Mouse (Mus musculus) stomach, postnatal 0 days (tissue): ENCODE data around the gene Cask. TPM values are rescaled to one million over a fixed set of nuclear protein-coding genes. Genes with fewer than 3 reads are reported as not detected.

Experiments used
- ATAC-seq: fragments of 200-750 bp; cut with Nextera tagmentation; 2 replicates; pipeline ENCODE4 v1.8.0; 2017; ENCODE audit not compliant: low FRiP score, low TSS enrichment
- DNase-seq: peaks from one replicate; pipeline ENCODE4 v3.0.0-alpha.2; 2016; ENCODE audit warnings: low spot score
- H3K27ac ChIP-seq: fragments of 300-500 bp; sonication (generic); replicated peaks from 2 replicates; pipeline ENCODE4 v1.5.1; 2014; ENCODE audit warnings: mild to moderate bottlenecking, control low read depth
- H3K27me3 ChIP-seq: fragments of 300-500 bp; sonication (generic); 2 replicates; pipeline ENCODE4 v1.6.1; 2014; ENCODE audit warnings: low read length; ENCODE audit not compliant: control insufficient read depth, insufficient read depth
- H3K36me3 ChIP-seq: fragments of 300-500 bp; sonication (generic); 2 replicates; pipeline ENCODE4 v1.6.1; 2014; ENCODE audit warnings: low read length, mixed read lengths; ENCODE audit not compliant: control insufficient read depth, insufficient read depth
- H3K4me1 ChIP-seq: fragments of 300-500 bp; sonication (generic); replicated peaks from 2 replicates; pipeline ENCODE4 v1.6.1; 2014; ENCODE audit warnings: antibody characterized with exemption; ENCODE audit not compliant: control insufficient read depth, insufficient read depth
- H3K4me2 ChIP-seq: fragments of 300-500 bp; sonication (generic); replicated peaks from 2 replicates; pipeline ENCODE4 v1.6.1; 2014; ENCODE audit warnings: low read depth, mild to moderate bottlenecking, control low read depth, moderate library complexity
- H3K4me3 ChIP-seq: fragments of 300-500 bp; sonication (generic); 2 replicates; pipeline ENCODE4 v1.5.1; 2014; ENCODE audit warnings: low read depth, low read length, control low read depth
- H3K9ac ChIP-seq: fragments of 300-500 bp; sonication (generic); 2 replicates; pipeline ENCODE4 v1.6.1; 2014; ENCODE audit warnings: mild to moderate bottlenecking, low read length, control low read depth, mixed read lengths
- H3K9me3 ChIP-seq: fragments of 300-500 bp; sonication (generic); 2 replicates; pipeline ENCODE4 v1.6.1; 2016; ENCODE audit warnings: low read length; ENCODE audit not compliant: control insufficient read depth
- CTCF ChIP-seq: IDR thresholded peaks from 2 replicates; pipeline ENCODE4 v1.5.1; 2016; ENCODE audit warnings: antibody characterized with exemption, low read depth, mild to moderate bottlenecking, moderate library complexity
- EP300 ChIP-seq: optimal IDR thresholded peaks from 2 replicates; pipeline ENCODE3; 2016; ENCODE audit warnings: antibody characterized with exemption
- WGBS: fragments of 180-500 bp; shearing (Covaris S2); extraction: QIAGEN DNeasy Blood & Tissue Kit; methylation state at CpG from one replicate; pipeline ENCODE4 v1.1.7; 2014; 5-methylcytosine and 5-hydroxymethylcytosine counted together
- microRNA-seq: library from miRNA; unstranded; fragments of <30 nt; microRNA quantifications from one replicate; pipeline ENCODE4, GENCODE M21; 2016
- polyA plus RNA-seq: library from polyadenylated mRNA; unstranded; fragments of >200 nt; fragmentation: Nextera tagmentation; extraction: Ambion mirVana; gene quantifications from 2 replicates; pipeline ENCODE4 v1.2.1, GENCODE M21; 2015

The Cask gene
- polyA plus RNA-seq, 1 experiment from 2014 or later, result 9.3 TPM

DNA sequence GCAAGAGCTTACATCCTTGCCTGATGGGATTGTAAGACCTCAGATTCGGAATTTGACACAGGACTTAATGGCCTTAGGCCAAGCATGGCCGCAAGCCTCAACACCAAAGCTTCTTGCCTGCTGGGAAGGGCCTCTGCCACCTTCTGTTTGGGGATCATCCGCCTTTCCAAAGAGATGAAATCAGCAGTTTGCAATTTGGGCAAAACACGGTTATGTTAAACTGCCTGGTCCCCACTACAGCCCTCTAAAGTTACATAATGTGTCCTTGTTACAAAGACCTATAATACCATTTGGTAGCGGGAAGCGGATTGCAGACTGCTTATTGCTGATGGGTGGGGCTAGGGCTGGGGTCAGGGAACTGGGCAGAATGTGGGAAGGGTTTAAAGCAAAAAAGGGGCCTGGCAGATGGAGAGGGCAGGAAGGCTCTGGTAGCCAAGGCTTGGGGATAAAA is 384.0 kb downstream of the Cask start:
- Histone ChIP-seq H3K9me3 (no peaks in the 10 kb centered on the region), H3K36me3 (no peaks in the 10 kb centered on the region), H3K4me1 (no peaks in the 10 kb centered on the region), H3K9ac (no peak overlapping the region), H3K4me3 (no peak overlapping the region), H3K27me3 (no peaks in the 10 kb centered on the region), H3K27ac (0 out of 2 replicates have a peak overlapping the region, but pooled peaks have one; percentile 4), H3K4me2 (no peak overlapping the region)
- TF ChIP-seq EP300 (no peak), CTCF (no peak)
- WGBS, result 61% methylated on average over 6 of the region's 6 CpGs
- no peak for ATAC-seq
- DNase-seq, result no peak

Small RNA genes lying within 50 kb of the gene (microRNA-seq; reads per million reads assigned to microRNA genes)
- not detected for gene Gm25246

Other genes starting within 250 kb of the Cask start
- gene Gpr34, start 219.3 kb downstream of the Cask start, polyA plus RNA-seq, result 2.8 and 3.0 TPM in 2 replicates
- gene Gpr82, start 190.0 kb downstream of the Cask start, polyA plus RNA-seq, result 0.21 TPM in 1 of 2 replicates, not detected in the other